Mouse (Mus musculus): ENCODE data around the gene Gm10197. TPM values are rescaled to one million over a fixed set of nuclear protein-coding genes. Genes with fewer than 3 reads are reported as not detected.

The Gm10197 gene
- polyA plus RNA-seq, 1 experiment: not detected

DNA sequence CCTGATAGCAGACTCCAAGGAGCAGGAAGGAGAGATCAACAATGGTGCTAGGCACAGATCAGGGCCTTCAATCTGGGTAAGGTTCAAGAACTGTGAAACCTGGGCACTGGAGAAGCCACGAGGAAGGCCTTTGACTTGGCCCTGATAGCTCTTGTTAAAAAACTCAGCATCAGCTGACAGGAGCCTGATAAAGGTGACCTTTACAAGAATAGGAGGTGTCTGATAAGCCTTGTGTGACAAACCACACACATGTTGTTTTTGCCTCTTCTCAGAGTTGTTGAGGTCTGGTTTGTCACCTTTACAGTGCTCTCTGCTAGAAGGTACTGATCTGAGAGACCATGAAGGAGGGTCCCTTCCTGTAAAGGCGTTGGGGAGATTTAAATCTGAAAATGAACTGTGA lies 35.8 kb upstream of the Gm10197 start:
- H3K4me2 ChIP-seq (ENCODE audit: low read depth): no peak overlapping the region
- H3K36me3 ChIP-seq (ENCODE audit: control insufficient read depth, insufficient read depth): no peaks in the 10 kb centered on the region
- H3K4me3 ChIP-seq: no peak overlapping the region
- H3ac ChIP-seq (ENCODE audit: control insufficient read depth, insufficient read length): no peak overlapping the region
- TF ChIP-seq SRF (IDR thresholded peaks at IDR 0.05; ENCODE audit: control insufficient read depth, insufficient read length, low read depth) (no peak), E2F4 (IDR thresholded peaks at IDR 0.05; ENCODE audit: insufficient read depth) (no peak), TCF12 (IDR thresholded peaks at IDR 0.05; ENCODE audit: insufficient read depth, poor library complexity, severe bottlenecking) (no peak), TCF3 (IDR thresholded peaks at IDR 0.05; ENCODE audit: insufficient read length, low read depth) (no peak), MAX (IDR thresholded peaks at IDR 0.05; ENCODE audit: low read depth) (no peak), MYOG (IDR thresholded peaks at IDR 0.05; ENCODE audit: control insufficient read depth in 1 of 3, insufficient read depth in 1 of 3, insufficient read length in 2 of 3, low read depth in 2 of 3) (no peak)
- H3K27me3 ChIP-seq (ENCODE audit: control insufficient read depth, insufficient read depth, insufficient read length): no peaks in the 10 kb centered on the region
- no peaks in the 10 kb centered on the region for H3K79me2 ChIP-seq (ENCODE audit: control insufficient read depth, insufficient read depth)

DNA sequence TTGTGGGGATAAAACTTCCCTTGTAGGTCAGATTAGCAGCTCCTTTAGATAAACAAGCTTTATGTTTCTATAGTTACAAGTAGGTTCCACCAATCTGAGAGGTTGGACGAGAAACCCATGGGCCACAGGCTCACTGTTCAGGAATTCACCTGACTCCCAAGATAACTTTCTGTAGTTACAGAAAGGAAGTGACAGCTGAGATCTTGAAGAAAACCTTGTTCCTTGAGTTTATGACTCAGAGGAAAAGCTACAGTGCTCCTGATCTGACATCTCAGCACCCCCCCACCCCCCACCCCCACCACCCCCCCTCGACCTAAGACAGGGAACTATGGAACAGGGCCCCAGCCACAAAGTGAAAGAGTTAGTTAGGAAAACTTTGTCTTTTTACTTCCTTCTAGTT lies 34.2 kb upstream of the Gm10197 start:
- no peak for TF ChIP-seq TCF3 (IDR thresholded peaks at IDR 0.05; ENCODE audit: insufficient read length, low read depth)
- no peak for TF ChIP-seq USF1 (IDR thresholded peaks at IDR 0.05; ENCODE audit: low read depth)
- TF ChIP-seq TCF12 (IDR thresholded peaks at IDR 0.05; ENCODE audit: insufficient read depth, poor library complexity, severe bottlenecking): no peak
- TF ChIP-seq POLR2AphosphoS2 (IDR thresholded peaks at IDR 0.05; ENCODE audit: insufficient read length, low read depth): no peak
- TF ChIP-seq SRF (IDR thresholded peaks at IDR 0.05; ENCODE audit: control insufficient read depth, insufficient read length, low read depth): no peak
- no peak for TF ChIP-seq REST (IDR thresholded peaks at IDR 0.05; ENCODE audit: insufficient read depth, insufficient read length)
- TF ChIP-seq E2F4 (IDR thresholded peaks at IDR 0.05; ENCODE audit: insufficient read depth): no peak
- TF ChIP-seq MYOD1 (IDR thresholded peaks at IDR 0.05; ENCODE audit: control insufficient read depth in 1 of 3, insufficient read length in 2 of 3, low read depth in 2 of 3): no peak
- no peak for TF ChIP-seq MYOG (IDR thresholded peaks at IDR 0.05; ENCODE audit: control insufficient read depth in 1 of 3, insufficient read depth in 1 of 3, insufficient read length in 2 of 3, low read depth in 2 of 3)
- TF ChIP-seq POLR2A (IDR thresholded peaks at IDR 0.05; ENCODE audit: insufficient read length, low read depth): no peak
- no peak for TF ChIP-seq MAX (IDR thresholded peaks at IDR 0.05; ENCODE audit: low read depth)
- Histone ChIP-seq H3K79me2 (ENCODE audit: control insufficient read depth, insufficient read depth) (no peaks in the 10 kb centered on the region), H3K4me3 (no peak overlapping the region), H3ac (ENCODE audit: control insufficient read depth, insufficient read length) (no peak overlapping the region), H3K36me3 (ENCODE audit: control insufficient read depth, insufficient read depth) (no peaks in the 10 kb centered on the region), H3K27me3 (ENCODE audit: control insufficient read depth, insufficient read depth, insufficient read length) (no peaks in the 10 kb centered on the region), H3K4me2 (ENCODE audit: low read depth) (no peak overlapping the region)

DNA sequence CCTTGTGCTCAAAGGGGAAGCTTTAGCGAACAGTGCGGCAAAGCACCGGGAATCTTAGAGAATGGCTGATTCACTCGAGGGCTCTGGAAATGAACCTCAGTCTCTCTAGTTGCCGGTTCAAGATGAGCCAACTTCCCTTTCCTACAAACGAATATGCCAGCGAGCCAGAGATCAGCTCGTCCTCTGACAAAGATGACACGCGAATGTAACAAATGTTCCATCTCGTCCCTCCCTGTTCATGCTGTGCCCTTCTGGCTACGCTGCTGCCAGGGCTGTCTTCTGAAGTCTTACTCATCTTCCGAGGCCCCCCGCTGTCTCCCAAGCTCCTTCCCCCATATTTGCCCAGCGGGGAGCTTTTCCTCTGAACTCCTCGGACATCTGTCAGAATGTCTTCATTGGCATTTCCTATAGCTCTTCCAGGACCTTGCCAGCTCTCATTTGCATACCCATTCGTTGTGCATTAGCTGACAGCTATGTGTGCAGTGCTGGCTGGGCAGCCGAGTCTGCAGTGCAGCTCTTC lies 33.3 kb upstream of the Gm10197 start:
- Histone ChIP-seq H3K4me2 (ENCODE audit: low read depth) (no peak overlapping the region), H3K36me3 (ENCODE audit: control insufficient read depth, insufficient read depth) (no peaks in the 10 kb centered on the region), H3ac (ENCODE audit: control insufficient read depth, insufficient read length) (no peak overlapping the region), H3K4me3 (no peak overlapping the region), H3K27me3 (ENCODE audit: control insufficient read depth, insufficient read depth, insufficient read length) (no peaks in the 10 kb centered on the region), H3K79me2 (ENCODE audit: control insufficient read depth, insufficient read depth) (no peaks in the 10 kb centered on the region)
- TF ChIP-seq MYOD1 (IDR thresholded peaks at IDR 0.05; ENCODE audit: control insufficient read depth in 1 of 3, insufficient read length in 2 of 3, low read depth in 2 of 3): no peak
- TF ChIP-seq TCF3 (IDR thresholded peaks at IDR 0.05; ENCODE audit: insufficient read length, low read depth): no peak

DNA sequence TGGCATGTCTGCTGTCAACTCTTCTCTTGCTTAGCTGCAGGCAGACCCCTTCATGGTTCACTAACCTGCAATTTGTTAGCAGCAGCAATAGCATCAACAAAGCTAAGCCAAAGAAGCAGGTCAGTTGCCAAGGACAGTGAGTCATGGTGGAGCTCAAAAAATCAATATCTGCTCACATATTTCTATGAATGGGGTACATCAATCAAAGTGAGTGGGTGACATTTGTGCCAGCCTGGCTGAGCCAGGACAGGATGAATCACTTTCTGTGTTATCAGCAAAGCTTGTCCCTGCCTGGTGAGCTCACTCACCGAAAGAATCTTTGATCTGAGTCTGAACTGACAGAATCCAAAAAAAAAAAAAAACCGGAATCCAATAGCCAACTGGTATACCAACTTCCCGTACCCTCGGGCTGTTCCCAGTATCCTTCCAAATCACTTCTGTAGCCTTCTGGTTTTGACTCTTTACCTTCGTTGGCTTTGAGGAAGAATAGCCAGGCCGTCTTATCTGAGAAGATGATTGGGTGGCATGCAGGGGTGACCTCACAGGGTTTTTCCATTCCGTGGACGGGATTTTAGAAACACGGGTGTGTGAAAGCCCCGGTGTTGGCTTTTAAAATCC lies 32.8 kb upstream of the Gm10197 start:
- H3K36me3 ChIP-seq (ENCODE audit: control insufficient read depth, insufficient read depth): no peaks in the 10 kb centered on the region
- H3K4me2 ChIP-seq (ENCODE audit: low read depth): no peak overlapping the region
- H3K4me3 ChIP-seq: no peak overlapping the region
- H3ac ChIP-seq (ENCODE audit: control insufficient read depth, insufficient read length): no peak overlapping the region
- no peaks in the 10 kb centered on the region for H3K27me3 ChIP-seq (ENCODE audit: control insufficient read depth, insufficient read depth, insufficient read length)
- no peak for TF ChIP-seq MYOD1 (IDR thresholded peaks at IDR 0.05; ENCODE audit: control insufficient read depth in 1 of 3, insufficient read length in 2 of 3, low read depth in 2 of 3)
- no peak for TF ChIP-seq SRF (IDR thresholded peaks at IDR 0.05; ENCODE audit: control insufficient read depth, insufficient read length, low read depth)
- TF ChIP-seq USF1 (IDR thresholded peaks at IDR 0.05; ENCODE audit: low read depth): no peak
- no peak for TF ChIP-seq TCF12 (IDR thresholded peaks at IDR 0.05; ENCODE audit: insufficient read depth, poor library complexity, severe bottlenecking)
- TF ChIP-seq MYOG (IDR thresholded peaks at IDR 0.05; ENCODE audit: control insufficient read depth in 1 of 3, insufficient read depth in 1 of 3, insufficient read length in 2 of 3, low read depth in 2 of 3): no peak
- TF ChIP-seq E2F4 (IDR thresholded peaks at IDR 0.05; ENCODE audit: insufficient read depth): no peak
- no peak for TF ChIP-seq REST (IDR thresholded peaks at IDR 0.05; ENCODE audit: insufficient read depth, insufficient read length)
- TF ChIP-seq POLR2A (IDR thresholded peaks at IDR 0.05; ENCODE audit: insufficient read length, low read depth): no peak
- TF ChIP-seq TCF3 (IDR thresholded peaks at IDR 0.05; ENCODE audit: insufficient read length, low read depth): no peak
- no peak for TF ChIP-seq CEBPB (IDR thresholded peaks at IDR 0.05; ENCODE audit: insufficient read depth, poor library complexity, severe bottlenecking)
- TF ChIP-seq MAX (IDR thresholded peaks at IDR 0.05; ENCODE audit: low read depth): no peak
- no peaks in the 10 kb centered on the region for H3K79me2 ChIP-seq (ENCODE audit: control insufficient read depth, insufficient read depth)

DNA sequence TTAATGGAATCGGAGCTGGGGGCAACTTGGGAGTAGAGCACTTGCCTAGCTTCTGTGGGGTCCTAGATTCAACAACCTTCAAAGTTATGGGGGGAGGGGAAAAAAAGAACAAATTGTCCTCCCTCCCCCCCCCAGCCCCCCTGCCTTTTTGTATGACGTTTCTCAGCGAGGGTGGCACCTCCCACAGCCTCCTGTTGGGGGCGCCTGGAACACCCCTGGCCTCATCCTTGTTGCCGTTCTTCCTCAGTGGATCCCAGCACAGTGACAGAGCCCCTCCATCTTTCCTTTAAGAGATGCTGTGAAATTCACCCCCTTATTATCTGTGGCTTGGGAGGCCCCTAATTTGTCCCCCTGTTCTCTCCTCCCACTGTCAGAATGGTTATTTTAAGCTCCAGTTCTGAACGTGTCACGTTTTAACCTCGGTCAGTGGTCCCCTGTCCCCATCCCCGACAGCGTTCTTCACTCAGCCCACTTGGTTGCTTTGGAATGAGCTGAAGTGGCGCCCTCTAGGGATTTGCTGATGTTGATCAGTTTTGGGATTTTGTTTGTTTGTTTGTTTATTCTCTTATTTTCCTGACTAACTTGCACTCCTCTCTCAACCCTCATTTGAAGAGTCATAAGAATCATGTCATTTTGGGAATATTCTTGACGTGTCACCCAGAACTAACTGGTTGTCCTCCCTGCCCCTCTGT lies 31.3 kb upstream of the Gm10197 start:
- H3K79me2 ChIP-seq (ENCODE audit: control insufficient read depth, insufficient read depth): no peaks in the 10 kb centered on the region
- no peaks in the 10 kb centered on the region for H3K27me3 ChIP-seq (ENCODE audit: control insufficient read depth, insufficient read depth, insufficient read length)
- no peak for TF ChIP-seq MYOG (IDR thresholded peaks at IDR 0.05; ENCODE audit: control insufficient read depth in 1 of 3, insufficient read depth in 1 of 3, insufficient read length in 2 of 3, low read depth in 2 of 3)
- TF ChIP-seq MYOD1 (IDR thresholded peaks at IDR 0.05; ENCODE audit: control insufficient read depth in 1 of 3, insufficient read length in 2 of 3, low read depth in 2 of 3): no peak
- TF ChIP-seq SRF (IDR thresholded peaks at IDR 0.05; ENCODE audit: control insufficient read depth, insufficient read length, low read depth): no peak
- no peak for TF ChIP-seq USF1 (IDR thresholded peaks at IDR 0.05; ENCODE audit: low read depth)
- TF ChIP-seq REST (IDR thresholded peaks at IDR 0.05; ENCODE audit: insufficient read depth, insufficient read length): no peak
- no peak for TF ChIP-seq TCF12 (IDR thresholded peaks at IDR 0.05; ENCODE audit: insufficient read depth, poor library complexity, severe bottlenecking)
- no peak for TF ChIP-seq POLR2AphosphoS2 (IDR thresholded peaks at IDR 0.05; ENCODE audit: insufficient read length, low read depth)
- no peak for TF ChIP-seq CEBPB (IDR thresholded peaks at IDR 0.05; ENCODE audit: insufficient read depth, poor library complexity, severe bottlenecking)
- no peak overlapping the region for H3K4me3 ChIP-seq
- no peak overlapping the region for H3ac ChIP-seq (ENCODE audit: control insufficient read depth, insufficient read length)
- no peak overlapping the region for H3K4me2 ChIP-seq (ENCODE audit: low read depth)
- H3K36me3 ChIP-seq (ENCODE audit: control insufficient read depth, insufficient read depth): no peaks in the 10 kb centered on the region
